Mouse (Mus musculus) embryonic facial prominence, embryonic 15.5 days (tissue): ENCODE data around the gene Ppp1r12b. TPM values are rescaled to one million over a fixed set of nuclear protein-coding genes. Genes with fewer than 3 reads are reported as not detected.

Experiments used
- ATAC-seq: fragments of 200-750 bp; cut with Nextera tagmentation; 2 replicates; pipeline ENCODE4 v1.8.0; 2017; ENCODE audit warnings: low read depth, moderate TSS enrichment; ENCODE audit not compliant: insufficient number of reproducible peaks, low FRiP score, low TSS enrichment
- H3K27ac ChIP-seq: fragments of 300-500 bp; sonication (generic); replicated peaks from 2 replicates; pipeline ENCODE4 v1.5.1; 2015; ENCODE audit warnings: mild to moderate bottlenecking, inconsistent platforms
- H3K27me3 ChIP-seq: fragments of 300-500 bp; sonication (generic); 2 replicates; pipeline ENCODE4 v1.6.1; 2015; ENCODE audit warnings: inconsistent platforms
- H3K36me3 ChIP-seq: fragments of 300-500 bp; sonication (generic); 2 replicates; pipeline ENCODE4 v1.6.1; 2015; ENCODE audit warnings: mild to moderate bottlenecking, inconsistent platforms
- H3K4me1 ChIP-seq: fragments of 300-500 bp; sonication (generic); 2 replicates; pipeline ENCODE4 v1.6.1; 2015; ENCODE audit warnings: inconsistent platforms
- H3K4me2 ChIP-seq: fragments of 300-500 bp; sonication (generic); replicated peaks from 2 replicates; pipeline ENCODE4 v1.6.1; 2015; ENCODE audit warnings: mild to moderate bottlenecking, inconsistent platforms
- H3K4me3 ChIP-seq: fragments of 300-500 bp; sonication (generic); replicated peaks from 2 replicates; pipeline ENCODE4 v1.5.1; 2015; ENCODE audit warnings: mild to moderate bottlenecking, inconsistent platforms
- H3K9ac ChIP-seq: fragments of 300-500 bp; sonication (generic); 2 replicates; pipeline ENCODE4 v1.6.1; 2015; ENCODE audit warnings: inconsistent platforms
- H3K9me3 ChIP-seq: fragments of 300-500 bp; sonication (generic); replicated peaks from 2 replicates; pipeline ENCODE4 v1.6.1; 2016; ENCODE audit warnings: inconsistent platforms
- WGBS: fragments of 180-500 bp; shearing (Covaris S2); methylation state at CpG from one replicate; pipeline ENCODE4 v1.1.7; 2015; 5-methylcytosine and 5-hydroxymethylcytosine counted together
- polyA plus RNA-seq: library from polyadenylated mRNA; unstranded; fragments of >200 nt; fragmentation: Nextera tagmentation; extraction: Ambion mirVana; gene quantifications from 2 replicates; pipeline ENCODE4 v1.2.1, GENCODE M21; 2015

Gene Ppp1r12b
- polyA plus RNA-seq, 1 experiment from 2014 or later, result 9.6 TPM

DNA sequence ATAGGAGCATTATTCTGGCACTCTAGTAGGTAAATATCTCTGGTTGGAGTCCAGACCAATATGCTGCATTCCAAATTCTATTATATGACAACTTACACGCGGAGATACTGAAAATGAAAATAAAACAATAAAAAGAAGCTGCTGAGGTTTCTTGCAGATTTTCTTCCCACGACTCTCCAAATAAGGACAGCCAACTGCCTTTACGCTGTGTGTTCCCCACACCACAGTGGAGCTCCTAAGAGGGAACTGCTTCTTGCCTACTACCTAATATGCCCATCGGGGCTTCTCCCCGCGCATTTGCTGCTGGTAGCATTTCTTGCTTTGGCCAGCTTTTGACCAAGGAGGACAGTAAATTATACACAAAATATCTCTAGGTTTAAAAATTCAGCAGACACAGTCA is 154.0 kb downstream of the Ppp1r12b start:
- peaks cover 26% of the 10 kb centered on the region for H3K4me1 ChIP-seq
- H3K27me3 ChIP-seq, result no peaks in the 10 kb centered on the region
- no peaks in the 10 kb centered on the region for H3K9me3 ChIP-seq
- H3K36me3 ChIP-seq, result no peaks in the 10 kb centered on the region
- no peak for ATAC-seq
- no peak overlapping the region for H3K9ac ChIP-seq
- WGBS, result 71% methylated on average over 7 of the region's 7 CpGs
- peak overlapping the region; percentile 27 for H3K4me3 ChIP-seq
- H3K4me2 ChIP-seq, result peak overlapping the region; percentile 37
- H3K27ac ChIP-seq, result peak overlapping the region; percentile 90; the same call in 1 of the 2 replicates

DNA sequence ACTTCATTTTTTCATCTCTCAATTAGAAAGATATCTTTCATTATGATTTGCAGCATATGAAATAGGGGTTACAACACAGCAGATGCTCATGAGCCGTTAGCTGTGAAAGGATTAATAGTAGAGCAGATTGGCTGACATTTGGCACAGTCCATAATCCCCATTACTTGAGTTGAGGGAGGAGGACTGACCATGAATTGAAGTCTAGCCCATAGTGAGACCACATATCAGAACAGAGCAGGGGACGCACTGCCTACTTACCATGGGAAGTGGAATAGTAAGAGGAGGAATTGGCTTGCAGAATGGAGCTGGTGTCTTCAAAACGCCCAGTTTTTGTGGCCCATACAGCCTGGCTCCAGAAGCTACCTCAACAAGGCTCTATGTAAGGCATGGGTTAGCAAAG is 159.2 kb downstream of the Ppp1r12b start:
- no peak overlapping the region for H3K9ac ChIP-seq
- 85% methylated on average over 3 of the region's 3 CpGs for WGBS
- no peaks in the 10 kb centered on the region for H3K36me3 ChIP-seq
- peaks cover 5% of the 10 kb centered on the region; the same call in 1 of the 2 replicates for H3K4me1 ChIP-seq
- H3K27me3 ChIP-seq, result no peaks in the 10 kb centered on the region
- no peak overlapping the region for H3K4me2 ChIP-seq
- no peak overlapping the region for H3K27ac ChIP-seq
- no peak for ATAC-seq
- no peak overlapping the region for H3K4me3 ChIP-seq
- no peaks in the 10 kb centered on the region for H3K9me3 ChIP-seq

DNA sequence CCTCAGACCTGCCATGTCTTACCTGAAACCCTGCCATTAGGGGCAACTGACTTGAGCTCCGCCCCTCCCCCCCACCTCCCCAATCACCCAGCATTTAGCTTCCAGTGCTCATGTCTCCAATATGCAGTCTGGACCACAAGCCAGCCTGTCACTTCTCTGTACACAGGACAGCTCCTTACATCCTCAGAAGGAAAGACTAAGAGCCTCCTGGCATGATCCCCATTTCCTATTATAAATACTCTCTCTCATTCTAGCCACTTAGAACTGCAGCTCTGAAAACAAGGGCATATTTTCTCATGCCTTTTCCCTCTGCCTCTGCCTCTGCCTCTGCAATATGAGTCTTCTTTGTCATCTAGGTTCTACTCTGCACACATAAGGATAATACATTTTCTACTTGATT is 159.7 kb downstream of the Ppp1r12b start:
- 95% methylated on average over 1 of the region's 1 CpGs for WGBS
- no peak overlapping the region for H3K4me3 ChIP-seq
- no peak overlapping the region for H3K27ac ChIP-seq
- H3K9ac ChIP-seq, result no peak overlapping the region
- no peaks in the 10 kb centered on the region for H3K36me3 ChIP-seq
- H3K27me3 ChIP-seq, result no peaks in the 10 kb centered on the region
- 0 out of 2 replicates have a peak, but pooled peaks cover 2% of the 10 kb centered on the region for H3K4me1 ChIP-seq
- H3K9me3 ChIP-seq, result no peaks in the 10 kb centered on the region
- no peak for ATAC-seq
- no peak overlapping the region for H3K4me2 ChIP-seq

DNA sequence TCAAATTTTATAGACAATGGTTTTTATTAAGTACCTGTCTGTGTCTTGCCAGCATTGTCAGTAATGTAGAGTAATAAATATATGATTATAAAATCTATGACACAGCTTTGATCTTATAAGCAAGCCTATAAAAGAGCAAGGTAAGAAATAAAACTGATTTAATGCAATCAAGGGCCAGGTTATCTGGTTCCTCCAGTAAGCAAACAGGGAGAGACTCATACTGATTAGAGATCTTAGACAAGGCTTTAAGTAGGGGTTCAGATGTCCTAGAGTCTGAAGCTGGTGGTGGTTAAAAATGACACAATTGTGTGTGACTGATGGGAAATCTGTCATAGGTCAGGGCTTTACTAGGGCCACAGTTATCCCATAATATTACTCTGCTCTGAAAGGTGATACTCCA is 164.3 kb downstream of the Ppp1r12b start:
- H3K9ac ChIP-seq, result no peak overlapping the region
- no peaks in the 10 kb centered on the region for H3K9me3 ChIP-seq
- H3K27ac ChIP-seq, result no peak overlapping the region
- H3K4me2 ChIP-seq, result no peak overlapping the region
- no peak overlapping the region for H3K4me3 ChIP-seq
- no peaks in the 10 kb centered on the region for H3K27me3 ChIP-seq
- no peaks in the 10 kb centered on the region for H3K36me3 ChIP-seq
- H3K4me1 ChIP-seq, result peaks cover 10% of the 10 kb centered on the region
- no peak for ATAC-seq

DNA sequence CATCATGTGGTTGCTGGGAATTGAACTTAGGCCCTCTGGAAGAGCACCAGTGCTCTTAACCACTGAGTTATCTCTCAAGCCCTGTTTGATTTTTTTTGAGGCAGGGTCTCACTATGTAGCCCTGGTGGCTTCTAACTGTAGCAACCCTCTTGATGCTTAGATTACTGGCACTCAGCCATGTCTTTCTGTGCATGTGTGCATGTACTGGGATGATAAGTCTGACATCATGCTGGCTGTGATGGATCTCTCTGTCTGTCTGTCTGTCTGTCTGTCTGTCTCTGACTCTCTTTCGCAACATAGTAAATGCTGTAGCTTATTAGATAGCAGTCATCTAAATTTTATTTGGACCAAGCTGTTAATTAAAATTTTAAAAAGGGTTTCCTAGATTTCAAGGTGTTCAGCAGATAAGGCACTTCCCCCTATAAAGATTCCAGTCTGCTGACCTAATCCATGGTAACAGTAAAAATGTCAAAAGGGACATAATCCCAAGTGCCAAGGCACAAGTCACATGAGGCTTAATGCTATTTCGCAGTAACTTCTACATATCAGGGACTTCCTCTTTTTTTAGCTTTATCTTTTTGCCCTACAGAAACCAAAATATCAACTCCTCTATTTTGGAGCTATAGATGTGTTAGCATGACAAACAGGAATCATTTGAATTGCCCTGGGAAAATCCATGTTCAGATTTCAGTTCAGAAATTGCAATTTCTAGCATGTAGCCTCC is 164.9 kb downstream of the Ppp1r12b start:
- H3K4me1 ChIP-seq, result peaks cover 14% of the 10 kb centered on the region
- no peaks in the 10 kb centered on the region for H3K27me3 ChIP-seq
- H3K36me3 ChIP-seq, result no peaks in the 10 kb centered on the region
- no peak overlapping the region for H3K4me3 ChIP-seq
- 91% methylated on average over 2 of the region's 2 CpGs for WGBS
- no peak overlapping the region for H3K9ac ChIP-seq
- ATAC-seq, result no peak
- H3K4me2 ChIP-seq, result no peak overlapping the region
- no peak overlapping the region for H3K27ac ChIP-seq
- no peaks in the 10 kb centered on the region for H3K9me3 ChIP-seq

DNA sequence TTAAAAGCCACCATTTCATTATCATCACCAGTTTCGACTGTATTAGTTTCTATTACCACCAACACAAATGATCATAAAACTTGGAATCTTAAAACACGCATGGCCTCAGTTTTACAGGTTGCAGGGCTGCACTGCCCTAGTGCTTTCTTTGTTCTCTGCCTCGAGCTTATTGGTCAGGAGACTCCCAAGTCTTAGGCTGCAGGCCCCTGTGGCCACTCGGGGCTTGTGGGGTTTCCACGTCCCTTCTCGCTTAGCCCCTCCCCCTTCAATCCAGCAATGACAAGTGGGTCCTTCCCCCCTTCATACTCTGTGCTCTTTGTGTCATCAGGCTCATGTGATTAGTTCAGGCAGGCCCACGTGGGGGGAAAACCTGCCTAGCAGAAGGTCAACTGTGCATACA is 167.6 kb downstream of the Ppp1r12b start:
- 33% methylated on average over 7 of the region's 7 CpGs for WGBS
- peak; percentile 43; the same call in 1 of the 2 replicates for ATAC-seq

DNA sequence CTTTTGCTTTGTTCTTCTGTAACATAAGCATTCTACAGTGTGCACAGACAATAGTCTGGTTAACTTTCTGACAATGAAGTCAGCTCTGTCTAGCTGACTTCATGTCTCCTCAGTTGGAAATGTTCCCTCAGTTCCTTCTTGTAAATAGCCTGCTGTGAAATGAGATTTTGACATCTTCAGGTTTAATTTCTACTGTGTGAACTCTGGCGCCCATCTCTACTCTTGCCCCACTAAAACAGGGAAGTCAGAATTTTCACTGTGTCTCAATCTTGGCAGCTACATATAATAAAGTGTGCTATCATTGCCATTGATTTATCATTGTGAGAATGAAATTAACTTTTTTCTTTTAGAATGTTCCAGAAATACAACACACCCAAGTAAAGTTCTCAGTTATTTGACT is 170.8 kb downstream of the Ppp1r12b start:
- Histone ChIP-seq H3K4me1 (peaks cover 24% of the 10 kb centered on the region), H3K9me3 (no peaks in the 10 kb centered on the region), H3K27me3 (no peaks in the 10 kb centered on the region), H3K4me2 (no peak overlapping the region), H3K9ac (no peak overlapping the region), H3K36me3 (no peaks in the 10 kb centered on the region), H3K27ac (peak overlapping the region; percentile 73), H3K4me3 (no peak overlapping the region)
- WGBS, result 81% methylated on average over 1 of the region's 1 CpGs
- ATAC-seq, result no peak

More for the DNA sequence above, 167.6 kb downstream of the Ppp1r12b start:
- Histone ChIP-seq H3K27me3 (no peaks in the 10 kb centered on the region), H3K4me3 (no peak overlapping the region), H3K36me3 (no peaks in the 10 kb centered on the region), H3K9me3 (no peaks in the 10 kb centered on the region), H3K4me2 (no peak overlapping the region), H3K4me1 (peaks cover 24% of the 10 kb centered on the region), H3K9ac (no peak overlapping the region), H3K27ac (peak overlapping the region; percentile 66)

DNA sequence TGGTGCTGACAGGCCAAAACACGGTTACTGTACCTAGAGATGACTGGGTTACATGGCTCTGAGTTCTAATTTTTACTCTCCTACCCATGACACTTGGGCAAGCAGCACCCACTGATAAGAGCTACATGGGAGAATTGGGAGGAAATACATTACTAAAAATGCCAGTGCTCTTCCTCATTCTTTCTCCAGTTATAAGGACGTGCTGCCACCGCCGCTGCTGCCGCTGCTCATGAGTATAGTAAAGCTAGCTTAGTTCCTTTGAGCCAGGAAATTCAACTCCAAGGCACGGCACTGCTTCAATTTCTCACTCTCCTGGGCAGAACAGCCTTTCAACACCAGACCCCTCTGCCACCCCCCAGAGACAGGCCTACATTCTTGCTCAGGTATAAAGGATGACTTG is 171.3 kb downstream of the Ppp1r12b start:
- peaks cover 24% of the 10 kb centered on the region for H3K4me1 ChIP-seq
- H3K27me3 ChIP-seq, result no peaks in the 10 kb centered on the region
- no peak overlapping the region for H3K4me3 ChIP-seq
- H3K27ac ChIP-seq, result peak overlapping the region; percentile 73
- no peaks in the 10 kb centered on the region for H3K9me3 ChIP-seq
- no peak for ATAC-seq
- H3K36me3 ChIP-seq, result no peaks in the 10 kb centered on the region
- H3K4me2 ChIP-seq, result no peak overlapping the region
- 56% methylated on average over 6 of the region's 6 CpGs for WGBS
- H3K9ac ChIP-seq, result no peak overlapping the region

DNA sequence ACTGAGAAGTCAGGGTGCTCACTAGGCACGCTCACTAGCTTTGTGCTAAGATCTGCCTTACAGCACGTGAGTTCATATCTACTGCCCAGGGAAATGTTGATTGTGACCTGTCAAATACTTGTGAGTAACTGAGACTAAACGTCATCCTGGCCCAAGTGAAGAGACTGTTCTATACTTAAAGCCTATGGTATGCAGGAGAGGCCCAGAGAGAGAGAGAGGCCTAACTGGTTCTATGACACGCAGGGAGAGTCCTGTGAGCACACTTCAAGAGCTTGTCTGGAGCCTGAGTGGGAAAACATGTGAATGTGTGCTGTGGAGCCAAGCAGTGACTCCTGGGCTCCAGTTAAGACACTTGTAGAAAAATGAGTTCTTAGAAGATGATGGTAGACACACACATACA is 171.8 kb downstream of the Ppp1r12b start:
- WGBS, result 58% methylated on average over 4 of the region's 4 CpGs
- Histone ChIP-seq H3K27me3 (no peaks in the 10 kb centered on the region), H3K9me3 (no peaks in the 10 kb centered on the region), H3K36me3 (no peaks in the 10 kb centered on the region), H3K4me2 (no peak overlapping the region), H3K9ac (0 out of 2 replicates have a peak overlapping the region, but pooled peaks have one; percentile 3), H3K27ac (peak overlapping the region; percentile 73), H3K4me3 (no peak overlapping the region), H3K4me1 (peaks cover 24% of the 10 kb centered on the region)
- ATAC-seq, result no peak

DNA sequence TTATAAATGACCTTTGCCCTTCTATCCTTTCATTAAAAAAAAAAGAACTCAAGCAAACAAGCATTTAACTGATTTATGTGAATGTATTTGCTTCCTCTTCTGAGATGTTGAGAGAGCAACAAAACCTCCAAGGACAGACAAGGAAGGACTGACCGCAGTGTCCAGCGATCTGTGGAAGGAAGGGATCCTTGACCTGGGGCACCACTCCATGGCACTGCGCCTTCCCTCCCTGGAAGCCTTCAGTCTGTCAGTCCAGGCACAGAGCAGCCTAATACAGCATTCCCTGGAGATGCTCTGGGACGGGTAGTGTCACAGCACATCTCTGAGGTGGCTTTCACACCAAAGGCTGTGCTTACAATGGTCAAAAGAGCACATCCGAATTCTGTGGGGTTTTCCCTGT is 172.9 kb downstream of the Ppp1r12b start:
- H3K27ac ChIP-seq, result no peak overlapping the region
- H3K4me2 ChIP-seq, result no peak overlapping the region
- H3K4me1 ChIP-seq, result peaks cover 24% of the 10 kb centered on the region
- no peak overlapping the region for H3K4me3 ChIP-seq
- WGBS, result 83% methylated on average over 5 of the region's 5 CpGs
- no peaks in the 10 kb centered on the region for H3K36me3 ChIP-seq
- H3K9ac ChIP-seq, result no peak overlapping the region
- no peak for ATAC-seq
- H3K27me3 ChIP-seq, result no peaks in the 10 kb centered on the region
- no peaks in the 10 kb centered on the region for H3K9me3 ChIP-seq

DNA sequence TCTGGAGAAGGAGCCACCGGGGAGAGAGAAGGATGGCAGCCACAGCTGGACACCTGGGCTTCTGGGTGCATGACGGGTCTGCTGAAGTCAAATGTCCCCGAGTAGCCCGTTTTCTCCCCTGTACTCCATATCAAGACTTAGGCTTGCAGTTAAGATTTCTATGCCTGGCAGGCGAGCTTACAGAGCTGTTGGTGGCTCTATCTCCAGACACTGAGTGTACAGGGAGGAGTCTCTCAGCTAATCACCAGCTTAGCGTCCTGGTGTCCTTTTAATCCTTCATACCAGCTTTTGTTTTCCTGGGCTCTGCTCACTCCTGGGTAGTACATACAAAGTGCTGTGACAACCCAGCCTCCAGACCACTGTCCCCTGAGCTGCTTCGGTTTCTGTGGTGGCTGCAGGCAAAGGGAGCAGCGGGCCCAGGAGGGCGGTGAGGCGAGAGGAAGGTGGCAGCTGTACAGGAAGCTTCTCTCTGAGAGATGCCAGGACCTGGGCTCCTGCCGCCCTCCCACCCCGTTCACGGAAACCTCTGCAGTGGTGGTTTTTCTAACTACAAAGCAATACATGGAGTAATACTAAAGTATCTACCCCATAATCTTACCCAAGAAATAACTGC is 177.7 kb downstream of the Ppp1r12b start:
- Histone ChIP-seq H3K4me2 (no peak overlapping the region), H3K9ac (no peak overlapping the region), H3K4me3 (no peak overlapping the region), H3K9me3 (no peaks in the 10 kb centered on the region), H3K27me3 (no peaks in the 10 kb centered on the region), H3K4me1 (peaks cover 39% of the 10 kb centered on the region), H3K36me3 (no peaks in the 10 kb centered on the region), H3K27ac (0 out of 2 replicates have a peak overlapping the region, but pooled peaks have one; percentile 17)
- WGBS, result 49% methylated on average over 13 of the region's 13 CpGs
- no peak for ATAC-seq
